Mouse (Mus musculus) embryonic facial prominence, embryonic 12.5 days (tissue): ENCODE measurements around the gene Mbtd1. TPM values are rescaled to one million over a fixed set of nuclear protein-coding genes. Genes with fewer than 3 reads are reported as not detected.

ENCODE experiments used
- ATAC-seq: fragments of 200-750 bp; cut with Nextera tagmentation; 2 replicates; pipeline ENCODE4 v1.8.0; 2017; ENCODE audit not compliant: insufficient number of reproducible peaks, insufficient read depth, low FRiP score, low TSS enrichment
- H3K27ac ChIP-seq: fragments of 300-500 bp; sonication (generic); 2 replicates; pipeline ENCODE4 v1.5.1; 2016; ENCODE audit warnings: mild to moderate bottlenecking
- H3K27me3 ChIP-seq: fragments of 300-500 bp; sonication (generic); 2 replicates; pipeline ENCODE4 v1.6.1; 2016; ENCODE audit warnings: mild to moderate bottlenecking, moderate library complexity
- H3K36me3 ChIP-seq: fragments of 300-500 bp; sonication (generic); 2 replicates; pipeline ENCODE4 v1.6.1; 2016; ENCODE audit warnings: mild to moderate bottlenecking
- H3K4me1 ChIP-seq: fragments of 300-500 bp; sonication (generic); 2 replicates; pipeline ENCODE4 v1.6.1; 2016
- H3K4me2 ChIP-seq: fragments of 300-500 bp; sonication (generic); replicated peaks from 2 replicates; pipeline ENCODE4 v1.6.1; 2016; ENCODE audit warnings: mild to moderate bottlenecking, moderate library complexity
- H3K4me3 ChIP-seq: fragments of 300-500 bp; sonication (generic); 2 replicates; pipeline ENCODE4 v1.5.1; 2016; ENCODE audit warnings: mild to moderate bottlenecking
- H3K9ac ChIP-seq: fragments of 300-500 bp; sonication (generic); 2 replicates; pipeline ENCODE4 v1.6.1; 2016; ENCODE audit warnings: mild to moderate bottlenecking, moderate library complexity
- H3K9me3 ChIP-seq: fragments of 300-500 bp; sonication (generic); 2 replicates; pipeline ENCODE4 v1.6.1; 2016; ENCODE audit warnings: mild to moderate bottlenecking, moderate library complexity
- WGBS: fragments of 180-500 bp; shearing (Covaris S2); methylation state at CpG from one replicate; pipeline ENCODE4 v1.1.7; 2016; 5-methylcytosine and 5-hydroxymethylcytosine counted together
- polyA plus RNA-seq: library from polyadenylated mRNA; unstranded; fragments of >200 nt; fragmentation: Nextera tagmentation; extraction: Ambion mirVana; gene quantifications from 2 replicates; pipeline ENCODE4 v1.2.1, GENCODE M21; 2016

Mbtd1 gene
- polyA plus RNA-seq, 1 experiment from 2014 or later = 42.6 TPM

DNA sequence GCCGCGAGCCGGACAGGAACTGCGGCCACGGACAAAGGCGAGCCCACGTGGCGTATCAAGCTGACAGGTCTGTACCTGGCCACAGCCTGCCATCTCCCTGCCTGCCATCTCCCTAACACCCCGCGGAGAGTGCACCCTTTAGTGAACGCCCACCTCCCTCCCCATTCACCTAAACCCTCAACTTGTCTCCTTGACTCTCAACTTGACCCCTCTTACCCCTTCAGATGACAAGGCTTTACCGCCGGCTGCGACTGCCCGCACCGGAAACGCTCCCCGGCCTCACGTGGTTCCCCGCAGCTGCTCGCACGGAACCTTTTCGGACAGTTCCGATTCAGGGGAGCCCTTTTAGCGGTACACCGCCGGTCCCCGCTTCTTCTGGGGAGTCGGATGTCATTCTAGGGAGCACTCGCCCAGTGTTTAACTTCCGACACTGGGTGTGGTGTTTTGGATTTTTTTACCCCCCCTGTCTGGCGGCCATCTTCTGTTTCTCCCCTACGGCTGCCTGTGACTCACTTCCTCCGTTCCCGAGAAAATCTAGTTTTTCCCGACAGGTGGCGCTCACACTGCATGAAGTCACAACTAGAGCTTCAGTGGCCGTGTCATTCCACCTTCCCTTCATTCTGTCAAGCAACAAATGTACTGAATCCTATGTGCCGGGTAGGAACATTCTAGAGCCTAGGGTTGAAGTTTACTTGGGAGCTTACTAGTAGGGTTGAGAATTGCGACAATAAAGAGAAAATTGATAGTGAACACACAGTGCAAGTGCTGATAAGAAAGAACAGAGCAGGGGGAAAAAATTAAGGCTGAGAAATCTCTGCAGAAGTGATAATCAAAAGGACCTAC, 82.6 kb downstream of the Mbtd1 start, which contains the start of the genes Gm20390 and Nme1:
Gm20390 (minus strand) TSS at position 289 of the 843 bp plus-strand sequence.
Nme1 (minus strand) TSS at position 517 of the 843 bp plus-strand sequence.
- peak; percentile 93 for ATAC-seq
- 1% methylated on average over 40 of the region's 40 CpGs for WGBS

DNA sequence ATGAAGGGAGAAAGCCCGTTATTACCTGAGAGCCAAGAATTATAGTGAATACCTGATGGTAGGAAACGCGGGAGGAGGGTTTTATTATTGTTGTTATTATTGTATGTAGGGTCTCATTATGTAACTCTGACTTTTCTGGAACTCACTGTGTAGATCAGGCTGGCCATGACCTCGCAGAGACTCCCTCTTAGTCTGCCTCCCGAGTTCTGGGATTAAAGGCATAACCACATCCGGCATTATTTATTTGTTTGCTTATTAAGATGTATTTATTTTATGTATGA, 83.1 kb downstream of the Mbtd1 start:
- no peak for ATAC-seq
- H3K9ac ChIP-seq = no peak overlapping the region
- no peaks in the 10 kb centered on the region for H3K27me3 ChIP-seq
- H3K4me1 ChIP-seq = peaks cover 5% of the 10 kb centered on the region; the same call in 1 of the 2 replicates
- H3K9me3 ChIP-seq = no peaks in the 10 kb centered on the region
- peak overlapping the region; percentile 30 for H3K4me2 ChIP-seq
- H3K36me3 ChIP-seq = peaks cover 21% of the 10 kb centered on the region
- peak overlapping the region; percentile 74 for H3K4me3 ChIP-seq
- H3K27ac ChIP-seq = no peak overlapping the region
- WGBS = 54% methylated on average over 6 of the region's 6 CpGs

More for the DNA sequence above, 82.6 kb downstream of the Mbtd1 start, which contains the start of the genes Gm20390 and Nme1:
- Histone ChIP-seq H3K27me3 (no peaks in the 10 kb centered on the region), H3K4me1 (peaks cover 5% of the 10 kb centered on the region; the same call in 1 of the 2 replicates), H3K36me3 (peaks cover 25% of the 10 kb centered on the region), H3K4me3 (peak within 1 kb of the TSS; percentile 74), H3K9ac (peak within 1 kb of the TSS; percentile 76), H3K9me3 (no peaks in the 10 kb centered on the region), H3K27ac (peak within 1 kb of the TSS; percentile 76), H3K4me2 (peak within 1 kb of the TSS; percentile 82)

GRCm38 (mm10) chr11:93969171-93969570, 83.5 kb downstream of the Mbtd1 start:
- Histone ChIP-seq H3K4me1 (peaks cover 5% of the 10 kb centered on the region; the same call in 1 of the 2 replicates), H3K27ac (no peak overlapping the region), H3K4me3 (no peak overlapping the region), H3K9me3 (no peaks in the 10 kb centered on the region), H3K4me2 (no peak overlapping the region), H3K36me3 (peaks cover 17% of the 10 kb centered on the region), H3K9ac (no peak overlapping the region), H3K27me3 (no peaks in the 10 kb centered on the region)
- ATAC-seq = no peak
- WGBS = 95% methylated on average over 6 of the region's 6 CpGs

DNA sequence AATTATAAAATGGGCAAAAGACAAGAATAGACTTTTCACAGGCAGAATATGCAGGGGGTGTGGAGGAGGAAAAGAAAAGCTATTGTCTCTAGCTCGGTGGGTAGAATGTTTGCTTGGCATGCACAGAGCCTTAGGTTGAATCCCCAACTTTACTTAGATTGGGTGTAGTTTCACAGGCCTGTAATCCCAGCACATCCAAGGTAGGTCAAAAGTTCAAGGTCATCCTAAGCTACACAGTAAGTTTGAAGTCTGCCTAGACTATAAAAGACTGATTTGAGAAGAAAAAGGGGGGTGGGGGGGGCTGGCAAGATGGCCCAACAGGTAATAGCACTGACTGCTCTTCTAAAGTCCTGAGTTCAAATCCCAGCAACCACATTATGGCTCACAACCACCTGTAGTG, 84.1 kb downstream of the Mbtd1 start:
- WGBS = 66% methylated on average over 1 of the region's 1 CpGs

GRCm38 (mm10) chr11:93972951-93973350, 87.3 kb downstream of the Mbtd1 start:
- no peak overlapping the region for H3K4me3 ChIP-seq
- WGBS = 85% methylated on average over 5 of the region's 5 CpGs
- H3K4me1 ChIP-seq = no peaks in the 10 kb centered on the region
- H3K27ac ChIP-seq = no peak overlapping the region
- ATAC-seq = no peak
- H3K36me3 ChIP-seq = no peaks in the 10 kb centered on the region
- no peaks in the 10 kb centered on the region for H3K9me3 ChIP-seq
- H3K4me2 ChIP-seq = no peak overlapping the region
- no peak overlapping the region for H3K9ac ChIP-seq
- H3K27me3 ChIP-seq = no peaks in the 10 kb centered on the region

More for the DNA sequence above, 84.1 kb downstream of the Mbtd1 start:
- ATAC-seq = no peak
- Histone ChIP-seq H3K36me3 (peaks cover 11% of the 10 kb centered on the region), H3K9me3 (no peaks in the 10 kb centered on the region), H3K4me2 (no peak overlapping the region), H3K4me3 (no peak overlapping the region), H3K27me3 (no peaks in the 10 kb centered on the region), H3K27ac (no peak overlapping the region), H3K4me1 (peaks cover 3% of the 10 kb centered on the region; the same call in 1 of the 2 replicates), H3K9ac (no peak overlapping the region)

GRCm38 (mm10) chr11:93979502-93980049, 93.9 kb downstream of the Mbtd1 start:
- no peaks in the 10 kb centered on the region for H3K36me3 ChIP-seq
- no peaks in the 10 kb centered on the region for H3K27me3 ChIP-seq
- no peaks in the 10 kb centered on the region for H3K4me1 ChIP-seq
- H3K27ac ChIP-seq = no peak overlapping the region
- no peaks in the 10 kb centered on the region for H3K9me3 ChIP-seq
- no peak overlapping the region for H3K9ac ChIP-seq
- ATAC-seq = no peak
- no peak overlapping the region for H3K4me3 ChIP-seq
- 58% methylated on average over 6 of the region's 6 CpGs for WGBS
- no peak overlapping the region for H3K4me2 ChIP-seq

DNA sequence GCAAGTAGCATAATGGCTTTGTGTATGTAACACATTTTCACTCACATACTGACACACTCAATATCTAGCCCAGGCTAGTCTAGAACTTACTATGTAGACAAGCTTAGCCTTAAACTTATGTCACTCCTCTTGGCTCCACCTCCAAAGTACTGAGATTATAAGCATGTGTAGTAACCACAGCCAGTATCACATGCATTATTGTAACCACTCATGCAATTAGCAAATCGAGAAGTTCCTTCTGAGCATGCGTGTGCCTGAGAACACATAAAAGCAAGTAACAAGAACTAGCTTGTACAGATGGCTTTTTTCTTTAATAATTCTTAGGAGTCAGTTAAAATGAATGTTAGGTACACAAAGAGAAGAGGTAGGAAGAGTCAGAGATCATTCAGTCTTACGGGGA, 99.0 kb downstream of the Mbtd1 start:
- Histone ChIP-seq H3K27ac (no peak overlapping the region), H3K4me1 (no peaks in the 10 kb centered on the region), H3K27me3 (no peaks in the 10 kb centered on the region), H3K4me3 (no peak overlapping the region), H3K9me3 (no peaks in the 10 kb centered on the region), H3K9ac (no peak overlapping the region), H3K4me2 (no peak overlapping the region), H3K36me3 (no peaks in the 10 kb centered on the region)
- WGBS = 88% methylated on average over 3 of the region's 3 CpGs
- no peak for ATAC-seq

DNA sequence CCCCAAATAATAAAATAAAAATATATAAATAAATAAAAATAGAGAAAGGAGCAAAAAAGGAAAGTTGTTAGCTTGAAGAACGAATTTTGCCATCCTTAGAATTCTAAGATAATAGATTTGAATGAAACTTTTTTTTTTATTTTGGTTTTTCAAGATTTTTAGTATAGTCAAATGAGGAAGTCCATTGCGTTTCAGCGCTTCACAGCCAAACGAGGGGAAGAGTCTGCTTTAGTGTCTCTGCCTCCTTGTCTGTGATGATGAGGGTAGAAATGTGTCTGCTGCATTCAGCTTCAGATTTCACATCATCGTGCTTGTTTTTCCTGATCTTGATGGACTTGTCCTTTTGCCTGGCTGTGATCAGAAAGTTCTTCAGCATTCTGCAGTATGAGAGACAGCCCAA, 99.6 kb downstream of the Mbtd1 start:
- no peaks in the 10 kb centered on the region for H3K4me1 ChIP-seq
- 86% methylated on average over 5 of the region's 5 CpGs for WGBS
- H3K27me3 ChIP-seq = no peaks in the 10 kb centered on the region
- no peak for ATAC-seq
- no peak overlapping the region for H3K4me3 ChIP-seq
- no peaks in the 10 kb centered on the region for H3K9me3 ChIP-seq
- H3K27ac ChIP-seq = no peak overlapping the region
- H3K4me2 ChIP-seq = no peak overlapping the region
- H3K36me3 ChIP-seq = no peaks in the 10 kb centered on the region
- H3K9ac ChIP-seq = no peak overlapping the region

DNA sequence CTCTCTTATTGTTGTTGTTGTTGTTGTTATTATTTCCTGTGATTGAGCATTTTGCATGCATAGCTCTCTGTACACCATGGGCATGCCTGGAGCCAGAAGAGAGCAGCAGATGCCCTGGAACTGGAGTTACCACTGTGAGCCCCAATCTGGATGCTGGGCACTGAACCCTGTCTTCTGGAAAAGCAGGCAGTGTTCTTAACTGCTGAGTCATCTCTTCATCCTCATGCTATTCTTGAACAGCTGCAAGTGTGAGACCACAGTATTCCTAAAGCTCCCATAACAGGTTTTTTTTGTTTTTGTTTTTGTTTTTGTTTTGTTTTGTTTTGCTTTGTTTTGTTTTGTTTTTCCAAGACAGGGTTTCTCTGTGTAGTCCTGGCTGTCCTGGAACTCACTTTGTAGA, 100.6 kb downstream of the Mbtd1 start:
- H3K4me3 ChIP-seq = no peak overlapping the region
- H3K36me3 ChIP-seq = no peaks in the 10 kb centered on the region
- no peaks in the 10 kb centered on the region for H3K27me3 ChIP-seq
- H3K9me3 ChIP-seq = no peaks in the 10 kb centered on the region
- no peak overlapping the region for H3K4me2 ChIP-seq
- no peak overlapping the region for H3K27ac ChIP-seq
- H3K4me1 ChIP-seq = no peaks in the 10 kb centered on the region
- no peak for ATAC-seq
- no peak overlapping the region for H3K9ac ChIP-seq

DNA sequence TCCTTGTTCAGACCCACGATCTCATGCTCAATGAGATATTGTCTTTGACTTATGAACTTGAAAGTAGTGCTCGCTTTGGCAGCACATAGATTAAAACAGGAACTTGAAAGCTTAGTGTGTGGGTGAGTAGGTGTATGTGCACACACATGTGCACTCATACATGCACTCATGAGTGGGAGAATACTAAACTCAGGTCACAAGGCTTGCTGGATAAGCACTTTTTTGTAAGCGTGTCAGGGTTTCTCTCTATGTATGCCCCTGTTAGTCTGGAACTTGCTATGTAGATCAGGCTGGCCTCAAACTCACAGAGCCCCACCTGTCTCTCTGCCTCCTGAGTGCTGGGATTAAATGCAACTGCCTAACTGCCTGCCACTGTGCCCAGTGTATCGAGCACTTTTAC, 101.4 kb downstream of the Mbtd1 start:
- Histone ChIP-seq H3K4me1 (no peaks in the 10 kb centered on the region), H3K9ac (no peak overlapping the region), H3K36me3 (no peaks in the 10 kb centered on the region), H3K9me3 (no peaks in the 10 kb centered on the region), H3K27ac (no peak overlapping the region), H3K4me3 (no peak overlapping the region), H3K27me3 (no peaks in the 10 kb centered on the region), H3K4me2 (no peak overlapping the region)
- 84% methylated on average over 4 of the region's 4 CpGs for WGBS
- ATAC-seq = no peak

DNA sequence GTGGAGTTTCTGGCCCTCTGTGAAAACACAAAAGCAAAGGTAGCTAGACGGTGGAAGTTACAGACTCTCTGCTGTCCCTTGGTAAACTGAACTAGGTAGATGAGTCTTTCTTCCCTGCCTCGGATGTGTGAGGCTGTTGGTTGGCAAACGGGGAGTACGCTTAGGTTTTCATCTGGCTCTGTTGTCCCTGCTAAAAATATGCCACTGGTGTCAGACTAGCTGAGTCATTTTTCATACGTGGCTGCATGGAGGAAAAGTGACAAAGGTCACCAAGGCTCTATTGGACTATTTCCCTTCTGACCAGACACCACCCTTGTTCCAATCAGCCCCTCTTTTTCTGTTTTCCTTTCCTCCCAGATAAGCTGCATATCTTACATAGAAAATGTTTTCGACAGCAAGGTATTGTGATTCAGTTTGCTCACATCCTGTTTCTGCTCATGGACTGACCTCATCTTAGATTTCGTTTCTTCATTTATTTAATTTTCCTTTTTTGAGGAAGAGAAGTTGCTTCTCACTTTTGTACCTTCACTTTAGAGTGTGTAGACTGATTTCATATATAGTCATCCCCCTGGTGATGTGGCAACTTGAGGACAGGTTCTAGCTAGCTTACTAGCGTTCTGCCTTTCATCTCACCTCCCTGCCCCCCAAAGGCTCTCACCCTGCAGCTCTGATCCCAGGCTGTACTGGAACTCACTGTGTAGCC, 102.1 kb downstream of the Mbtd1 start:
- WGBS = 72% methylated on average over 8 of the region's 8 CpGs
- Histone ChIP-seq H3K27ac (0 out of 2 replicates have a peak overlapping the region, but pooled peaks have one; percentile 32), H3K27me3 (no peaks in the 10 kb centered on the region)

More for the DNA sequence above, 102.1 kb downstream of the Mbtd1 start:
- no peak overlapping the region for H3K4me2 ChIP-seq
- H3K9ac ChIP-seq = no peak overlapping the region
- H3K36me3 ChIP-seq = no peaks in the 10 kb centered on the region
- H3K9me3 ChIP-seq = no peaks in the 10 kb centered on the region
- H3K4me1 ChIP-seq = no peaks in the 10 kb centered on the region
- H3K4me3 ChIP-seq = no peak overlapping the region
- no peak for ATAC-seq
